Mouse (Mus musculus) adrenal gland (tissue): Measurements from ENCODE around the gene Smg6.

Experiments
- intact Hi-C: fragments of 180-260 bp; cut with DNase I; formaldehyde crosslinking; loops from one replicate; pipeline ENCODE4 v1.15.1; 2025
- microRNA-seq, 2 experiments: library from miRNA; unstranded; fragments of <30 nt; microRNA quantifications; one replicate each; pipeline ENCODE4; 2019

Smg6 gene

DNA sequence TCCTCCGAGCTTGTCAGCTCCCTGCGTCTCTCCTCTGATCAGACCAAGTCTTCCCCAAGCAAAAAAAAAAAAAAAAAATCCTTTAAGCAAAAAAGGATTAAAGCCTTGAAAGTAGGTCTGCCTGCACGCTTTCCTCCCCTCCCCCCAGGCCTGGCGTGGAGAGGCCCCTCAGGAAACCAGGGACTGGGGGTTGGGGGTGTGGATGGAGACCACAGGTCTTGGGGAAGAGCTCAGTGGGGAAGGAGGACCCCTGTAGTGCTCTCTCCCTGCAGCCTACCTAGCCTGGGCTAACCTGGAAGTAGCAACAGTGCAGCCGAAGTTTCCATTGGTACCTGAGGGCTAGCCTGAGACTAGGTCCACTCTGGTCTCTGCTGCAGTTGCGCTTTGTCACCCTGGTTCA is 285.1 kb downstream of the Smg6 start:
- intact Hi-C loops, result no loop called here

DNA sequence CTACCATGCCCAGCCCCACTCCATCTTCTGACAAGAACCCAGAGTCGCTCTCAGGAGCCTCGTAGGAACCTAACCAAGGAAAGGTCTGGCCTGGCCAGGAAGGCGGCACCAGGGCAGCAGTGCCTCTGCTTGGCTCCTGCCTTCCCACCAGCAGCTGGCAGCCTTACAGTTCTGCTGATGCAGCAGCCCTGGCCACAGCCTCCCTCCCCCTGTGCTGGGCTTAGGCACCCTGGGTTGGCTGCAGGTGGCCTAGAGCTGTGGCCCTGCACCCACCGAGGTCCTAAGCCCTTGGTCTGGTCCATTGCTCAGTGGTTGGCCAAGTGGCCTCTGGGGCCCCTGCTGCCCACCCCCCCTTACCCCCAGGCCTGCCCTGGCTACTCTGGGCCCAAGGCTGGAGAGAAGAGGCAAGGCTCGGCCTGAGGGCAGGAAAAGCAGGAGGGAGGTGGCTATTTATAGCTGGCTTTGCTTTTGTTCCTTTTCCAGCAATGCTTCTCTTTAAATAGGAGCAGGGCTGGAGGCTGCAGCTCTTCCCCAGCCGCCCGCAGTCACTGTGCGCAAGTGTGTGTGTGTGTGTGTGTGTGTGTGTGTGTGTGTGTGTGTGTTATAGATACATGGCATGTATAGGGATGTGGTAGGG is 286.5 kb downstream of the Smg6 start:
- intact Hi-C loops, result no loop called here

DNA sequence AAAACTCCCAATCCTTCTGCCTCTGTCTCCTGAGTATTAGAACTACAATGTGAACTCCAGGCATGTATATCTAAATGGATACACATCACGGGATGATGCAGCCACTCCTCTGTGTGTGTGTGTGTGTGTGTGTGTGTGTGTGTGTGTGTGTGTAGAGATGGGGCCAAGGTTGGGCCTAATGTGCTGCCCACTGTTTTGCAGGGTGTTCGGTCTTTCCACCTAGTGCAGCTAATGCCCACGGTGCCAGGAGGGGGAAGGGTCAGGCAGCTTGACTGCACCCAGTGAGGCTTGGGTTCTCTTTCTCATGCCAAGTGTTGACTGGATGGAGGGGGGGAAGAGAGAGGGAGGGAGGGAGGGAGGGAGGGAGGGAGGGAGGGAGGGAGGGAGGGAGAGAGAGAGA is 287.3 kb downstream of the Smg6 start:
- intact Hi-C loops, result no loop called here

GRCm38 (mm10) chr11:75213372-75214080 is 287.9 kb downstream of the Smg6 start:
- intact Hi-C loops, result no loop called here

Small RNA genes lying within 50 kb of the gene (microRNA-seq; reads per million reads assigned to microRNA genes)
- gene Mir132 (906 to 1,532 reads per million in 2 experiments), gene Mir212 (46.1 to 74.5 reads per million in 2 experiments)
